Mouse (Mus musculus): ENCODE results near the gene Specc1. TPM values are rescaled to one million over a fixed set of nuclear protein-coding genes. Genes with fewer than 3 reads are reported as not detected.

Gene Specc1
- polyA plus RNA-seq, 1 experiment from 2014 or later, result 26.3 TPM

- H3K9me3 ChIP-seq (ENCODE audit: control insufficient read depth, low read length), result no peaks in the 10 kb centered on the region
- no peaks in the 10 kb centered on the region for H3K36me3 ChIP-seq (ENCODE audit: control insufficient read depth, insufficient read depth, low read length)
- DNase-seq (ENCODE audit: low spot score), result no peak
- no peak overlapping the region for H3K9ac ChIP-seq (ENCODE audit: low read depth, low read length)
- H3K4me1 ChIP-seq (replicated peaks; ENCODE audit: control insufficient read depth, insufficient read depth, low read length), result no peaks in the 10 kb centered on the region
- WGBS, result 93% methylated on average over 1 of the region's 1 CpGs
- H3K4me3 ChIP-seq (ENCODE audit: low read depth, low read length), result no peak overlapping the region
- no peak overlapping the region for H3K4me2 ChIP-seq (replicated peaks; ENCODE audit: low read depth, low read length)
- no peaks in the 10 kb centered on the region for H3K27me3 ChIP-seq (ENCODE audit: control insufficient read depth, insufficient read depth, low read length)
- no peak for ATAC-seq (ENCODE audit: low FRiP score)
- no peak overlapping the region for H3K27ac ChIP-seq (ENCODE audit: low read depth, low read length)
Observed at GRCm38 (mm10) chr11:61975783-61976182, 19.2 kb downstream of the Specc1 start.

DNA sequence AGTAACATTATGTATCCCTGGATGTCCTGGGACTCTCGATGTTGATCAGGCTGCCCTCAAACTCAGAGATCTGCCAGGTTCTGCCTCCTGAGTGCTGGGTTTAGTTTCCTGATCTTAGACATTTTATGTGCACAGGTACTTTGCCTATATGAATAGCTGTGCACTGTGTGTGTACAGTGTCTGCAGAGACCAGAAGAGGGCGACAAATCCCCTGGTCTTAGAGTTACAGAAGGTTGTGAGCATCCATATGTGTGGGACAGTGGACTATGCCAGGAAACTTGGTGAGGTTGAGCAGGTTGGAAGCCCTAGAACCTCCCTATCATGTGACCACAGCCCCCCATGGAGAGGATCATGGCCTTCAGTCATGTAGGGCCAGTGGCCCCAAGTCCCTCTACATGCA, 24.7 kb downstream of the Specc1 start:
- no peaks in the 10 kb centered on the region for H3K36me3 ChIP-seq (ENCODE audit: control insufficient read depth, insufficient read depth, low read length)
- H3K27ac ChIP-seq (ENCODE audit: low read depth, low read length), result no peak overlapping the region
- no peak overlapping the region for H3K4me2 ChIP-seq (replicated peaks; ENCODE audit: low read depth, low read length)
- no peaks in the 10 kb centered on the region for H3K9me3 ChIP-seq (ENCODE audit: control insufficient read depth, low read length)
- no peaks in the 10 kb centered on the region for H3K4me1 ChIP-seq (replicated peaks; ENCODE audit: control insufficient read depth, insufficient read depth, low read length)
- ATAC-seq (ENCODE audit: low FRiP score), result no peak
- no peak for DNase-seq (ENCODE audit: low spot score)
- WGBS, result 79% methylated on average over 2 of the region's 2 CpGs
- no peak overlapping the region for H3K9ac ChIP-seq (ENCODE audit: low read depth, low read length)
- H3K4me3 ChIP-seq (ENCODE audit: low read depth, low read length), result no peak overlapping the region
- no peaks in the 10 kb centered on the region for H3K27me3 ChIP-seq (ENCODE audit: control insufficient read depth, insufficient read depth, low read length)

DNA sequence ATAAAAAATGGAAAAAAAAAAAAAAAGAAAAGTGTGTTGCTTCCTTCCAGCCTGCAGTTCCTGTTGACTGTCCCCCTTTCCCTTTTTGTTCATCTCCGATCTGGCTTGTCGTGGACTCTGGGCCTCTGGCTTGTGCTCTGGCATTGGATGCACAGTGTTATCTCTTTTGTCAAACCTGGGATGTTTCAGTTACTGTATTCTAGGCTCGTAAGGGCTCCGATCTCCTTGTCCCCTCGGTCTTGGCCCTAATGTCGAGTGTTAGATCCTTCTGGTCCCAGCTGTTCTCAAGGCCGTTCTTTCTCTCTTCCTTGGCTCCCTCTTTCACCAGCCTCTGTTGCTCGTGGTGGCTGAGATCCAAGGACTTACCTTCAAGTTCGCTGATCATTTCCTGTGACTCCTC, 26.3 kb downstream of the Specc1 start:
- no peak overlapping the region for H3K27ac ChIP-seq (ENCODE audit: low read depth, low read length)
- H3K27me3 ChIP-seq (ENCODE audit: control insufficient read depth, insufficient read depth, low read length), result no peaks in the 10 kb centered on the region
- H3K4me2 ChIP-seq (replicated peaks; ENCODE audit: low read depth, low read length), result no peak overlapping the region
- no peak overlapping the region for H3K4me3 ChIP-seq (ENCODE audit: low read depth, low read length)
- H3K4me1 ChIP-seq (replicated peaks; ENCODE audit: control insufficient read depth, insufficient read depth, low read length), result no peaks in the 10 kb centered on the region
- ATAC-seq (ENCODE audit: low FRiP score) (no peak), DNase-seq (ENCODE audit: low spot score) (no peak)
- H3K9me3 ChIP-seq (ENCODE audit: control insufficient read depth, low read length), result no peaks in the 10 kb centered on the region
- 84% methylated on average over 9 of the region's 9 CpGs for WGBS
- H3K9ac ChIP-seq (ENCODE audit: low read depth, low read length), result no peak overlapping the region
- no peaks in the 10 kb centered on the region for H3K36me3 ChIP-seq (ENCODE audit: control insufficient read depth, insufficient read depth, low read length)

GRCm38 (mm10) chr11:61986939-61987338, 30.4 kb downstream of the Specc1 start:
- Histone ChIP-seq H3K4me1 (replicated peaks; ENCODE audit: control insufficient read depth, insufficient read depth, low read length) (no peaks in the 10 kb centered on the region), H3K36me3 (ENCODE audit: control insufficient read depth, insufficient read depth, low read length) (no peaks in the 10 kb centered on the region), H3K4me2 (replicated peaks; ENCODE audit: low read depth, low read length) (no peak overlapping the region), H3K4me3 (ENCODE audit: low read depth, low read length) (no peak overlapping the region), H3K9me3 (ENCODE audit: control insufficient read depth, low read length) (no peaks in the 10 kb centered on the region), H3K27me3 (ENCODE audit: control insufficient read depth, insufficient read depth, low read length) (no peaks in the 10 kb centered on the region), H3K27ac (ENCODE audit: low read depth, low read length) (no peak overlapping the region), H3K9ac (ENCODE audit: low read depth, low read length) (no peak overlapping the region)
- DNase-seq (ENCODE audit: low spot score) (no peak), ATAC-seq (ENCODE audit: low FRiP score) (no peak)
- WGBS, result 82% methylated on average over 4 of the region's 4 CpGs

DNA sequence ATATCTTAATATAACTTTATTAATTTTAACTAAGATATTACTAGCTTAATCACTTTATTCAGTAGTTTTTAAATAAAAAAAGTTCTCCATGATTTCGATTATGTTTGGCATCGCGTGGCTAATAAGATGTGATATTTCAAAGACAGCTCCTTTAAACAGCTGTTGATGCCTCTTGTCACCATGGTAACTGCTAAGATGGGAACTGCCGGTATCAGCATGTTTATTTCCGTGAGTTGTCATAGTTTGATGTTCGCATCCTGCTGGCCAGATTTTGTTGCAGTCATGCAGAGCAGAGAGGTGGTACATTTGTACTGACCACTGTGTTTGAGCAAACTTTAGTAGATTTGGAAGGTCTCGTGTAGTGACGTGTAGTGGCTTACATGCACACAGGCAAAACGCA, 33.1 kb downstream of the Specc1 start:
- no peak for DNase-seq (ENCODE audit: low spot score)
- Histone ChIP-seq H3K4me1 (replicated peaks; ENCODE audit: control insufficient read depth, insufficient read depth, low read length) (no peaks in the 10 kb centered on the region), H3K4me3 (ENCODE audit: low read depth, low read length) (no peak overlapping the region), H3K9me3 (ENCODE audit: control insufficient read depth, low read length) (no peaks in the 10 kb centered on the region), H3K9ac (ENCODE audit: low read depth, low read length) (no peak overlapping the region), H3K4me2 (replicated peaks; ENCODE audit: low read depth, low read length) (no peak overlapping the region), H3K36me3 (ENCODE audit: control insufficient read depth, insufficient read depth, low read length) (no peaks in the 10 kb centered on the region), H3K27me3 (ENCODE audit: control insufficient read depth, insufficient read depth, low read length) (no peaks in the 10 kb centered on the region), H3K27ac (ENCODE audit: low read depth, low read length) (no peak overlapping the region)
- ATAC-seq (ENCODE audit: low FRiP score), result no peak
- 80% methylated on average over 9 of the region's 9 CpGs for WGBS

DNA sequence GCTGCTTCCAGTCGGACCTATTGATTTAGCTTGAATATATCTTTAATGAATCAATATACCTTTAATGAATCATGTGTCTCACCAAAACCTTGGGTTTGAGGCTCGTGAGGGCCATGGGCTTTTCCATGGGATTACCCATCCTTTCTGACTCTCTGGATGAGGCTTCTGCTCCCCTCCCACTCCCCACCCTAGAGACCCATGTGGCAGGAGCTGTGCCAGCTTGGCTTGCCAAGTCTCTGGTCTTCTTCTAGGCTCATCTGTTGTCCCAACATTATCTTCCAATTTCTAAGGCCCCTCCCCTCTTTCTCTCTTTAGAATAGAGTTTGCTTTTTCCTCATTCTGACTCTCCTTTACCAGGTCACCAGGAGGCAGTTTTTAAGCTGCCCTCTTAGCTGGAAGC, 35.0 kb downstream of the Specc1 start:
- H3K4me1 ChIP-seq (replicated peaks; ENCODE audit: control insufficient read depth, insufficient read depth, low read length), result no peaks in the 10 kb centered on the region
- no peak for DNase-seq (ENCODE audit: low spot score)
- no peak for ATAC-seq (ENCODE audit: low FRiP score)
- H3K36me3 ChIP-seq (ENCODE audit: control insufficient read depth, insufficient read depth, low read length), result no peaks in the 10 kb centered on the region
- no peak overlapping the region for H3K4me3 ChIP-seq (ENCODE audit: low read depth, low read length)
- H3K9me3 ChIP-seq (ENCODE audit: control insufficient read depth, low read length), result no peaks in the 10 kb centered on the region
- no peaks in the 10 kb centered on the region for H3K27me3 ChIP-seq (ENCODE audit: control insufficient read depth, insufficient read depth, low read length)
- no peak overlapping the region for H3K4me2 ChIP-seq (replicated peaks; ENCODE audit: low read depth, low read length)
- no peak overlapping the region for H3K9ac ChIP-seq (ENCODE audit: low read depth, low read length)
- H3K27ac ChIP-seq (ENCODE audit: low read depth, low read length), result no peak overlapping the region
- WGBS, result 90% methylated on average over 2 of the region's 2 CpGs

DNA sequence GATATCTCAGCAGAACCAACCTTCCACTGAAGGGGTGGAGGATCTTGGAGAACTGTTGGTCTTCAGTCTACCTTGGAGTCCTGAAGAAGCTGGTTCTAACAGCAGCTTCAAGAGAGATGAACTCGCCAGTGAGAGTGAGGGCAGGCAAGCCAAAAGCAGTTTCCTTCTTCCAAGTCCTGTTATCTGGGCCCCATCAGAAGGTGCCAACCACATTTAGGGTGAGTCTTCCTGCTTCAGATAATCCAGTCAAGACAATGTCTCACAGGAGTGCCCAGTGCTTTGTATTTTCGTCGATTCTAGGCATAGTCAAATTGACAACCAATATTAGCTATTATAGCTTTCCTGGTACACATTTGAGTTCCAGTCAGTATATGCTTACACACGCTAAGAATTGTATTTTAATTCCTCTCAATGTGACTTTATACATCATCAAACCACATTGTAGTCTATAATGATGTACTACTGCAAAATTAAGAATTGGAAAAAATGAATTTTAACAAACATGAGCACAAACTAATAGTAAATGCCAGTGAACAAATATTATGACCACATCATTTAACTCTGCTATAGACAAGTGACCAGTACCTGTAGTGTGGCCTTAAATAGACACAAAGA, 36.2 kb downstream of the Specc1 start:
- 91% methylated on average over 4 of the region's 4 CpGs for WGBS
- Histone ChIP-seq H3K4me1 (replicated peaks; ENCODE audit: control insufficient read depth, insufficient read depth, low read length) (no peaks in the 10 kb centered on the region), H3K27ac (ENCODE audit: low read depth, low read length) (no peak overlapping the region), H3K4me2 (replicated peaks; ENCODE audit: low read depth, low read length) (no peak overlapping the region), H3K9me3 (ENCODE audit: control insufficient read depth, low read length) (no peaks in the 10 kb centered on the region), H3K4me3 (ENCODE audit: low read depth, low read length) (no peak overlapping the region), H3K36me3 (ENCODE audit: control insufficient read depth, insufficient read depth, low read length) (no peaks in the 10 kb centered on the region), H3K27me3 (ENCODE audit: control insufficient read depth, insufficient read depth, low read length) (no peaks in the 10 kb centered on the region), H3K9ac (ENCODE audit: low read depth, low read length) (no peak overlapping the region)
- ATAC-seq (ENCODE audit: low FRiP score), result no peak
- DNase-seq (ENCODE audit: low spot score), result no peak

GRCm38 (mm10) chr11:61999501-61999900, 42.9 kb downstream of the Specc1 start:
- Histone ChIP-seq H3K4me2 (replicated peaks; ENCODE audit: low read depth, low read length) (no peak overlapping the region), H3K27me3 (ENCODE audit: control insufficient read depth, insufficient read depth, low read length) (no peaks in the 10 kb centered on the region), H3K27ac (ENCODE audit: low read depth, low read length) (no peak overlapping the region), H3K36me3 (ENCODE audit: control insufficient read depth, insufficient read depth, low read length) (no peaks in the 10 kb centered on the region), H3K4me1 (replicated peaks; ENCODE audit: control insufficient read depth, insufficient read depth, low read length) (no peaks in the 10 kb centered on the region), H3K9ac (ENCODE audit: low read depth, low read length) (no peak overlapping the region), H3K4me3 (ENCODE audit: low read depth, low read length) (no peak overlapping the region), H3K9me3 (ENCODE audit: control insufficient read depth, low read length) (no peaks in the 10 kb centered on the region)
- DNase-seq (ENCODE audit: low spot score) (no peak), ATAC-seq (ENCODE audit: low FRiP score) (no peak)
- 91% methylated on average over 8 of the region's 8 CpGs for WGBS

GRCm38 (mm10) chr11:62000099-62000498, 43.5 kb downstream of the Specc1 start:
- 88% methylated on average over 12 of the region's 12 CpGs for WGBS
- Histone ChIP-seq H3K36me3 (ENCODE audit: control insufficient read depth, insufficient read depth, low read length) (no peaks in the 10 kb centered on the region), H3K9ac (ENCODE audit: low read depth, low read length) (no peak overlapping the region), H3K4me1 (replicated peaks; ENCODE audit: control insufficient read depth, insufficient read depth, low read length) (no peaks in the 10 kb centered on the region), H3K4me2 (replicated peaks; ENCODE audit: low read depth, low read length) (no peak overlapping the region), H3K4me3 (ENCODE audit: low read depth, low read length) (no peak overlapping the region), H3K27me3 (ENCODE audit: control insufficient read depth, insufficient read depth, low read length) (no peaks in the 10 kb centered on the region), H3K27ac (ENCODE audit: low read depth, low read length) (no peak overlapping the region), H3K9me3 (ENCODE audit: control insufficient read depth, low read length) (no peaks in the 10 kb centered on the region)
- DNase-seq (ENCODE audit: low spot score) (no peak), ATAC-seq (ENCODE audit: low FRiP score) (no peak)

Data from hindbrain, embryonic 11.5 days (tissue).